Mouse (Mus musculus): ENCODE data around the gene Atp11a.

Gene Atp11a

DNA sequence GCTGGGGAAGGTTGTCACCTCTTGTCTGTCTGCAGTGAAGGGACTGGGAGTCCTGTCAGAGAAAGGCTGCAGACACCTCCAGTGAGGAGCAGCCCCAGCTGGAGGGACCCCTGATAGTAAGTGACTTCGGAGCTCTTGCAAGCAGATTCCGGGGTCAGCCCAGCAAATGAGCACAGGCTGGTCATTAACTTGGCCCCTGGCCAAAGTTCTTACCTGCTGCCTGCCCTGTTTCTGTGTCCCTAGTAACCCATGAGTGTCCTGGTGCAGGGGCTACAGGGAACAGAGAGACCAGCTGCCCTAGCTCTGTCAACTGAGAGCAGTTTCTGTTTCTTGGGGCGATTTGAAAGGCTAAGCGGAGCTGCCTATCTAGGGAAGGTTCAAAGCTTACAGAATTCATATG lies 17.1 kb downstream of the Atp11a start:
- DNase-seq: no peak

DNA sequence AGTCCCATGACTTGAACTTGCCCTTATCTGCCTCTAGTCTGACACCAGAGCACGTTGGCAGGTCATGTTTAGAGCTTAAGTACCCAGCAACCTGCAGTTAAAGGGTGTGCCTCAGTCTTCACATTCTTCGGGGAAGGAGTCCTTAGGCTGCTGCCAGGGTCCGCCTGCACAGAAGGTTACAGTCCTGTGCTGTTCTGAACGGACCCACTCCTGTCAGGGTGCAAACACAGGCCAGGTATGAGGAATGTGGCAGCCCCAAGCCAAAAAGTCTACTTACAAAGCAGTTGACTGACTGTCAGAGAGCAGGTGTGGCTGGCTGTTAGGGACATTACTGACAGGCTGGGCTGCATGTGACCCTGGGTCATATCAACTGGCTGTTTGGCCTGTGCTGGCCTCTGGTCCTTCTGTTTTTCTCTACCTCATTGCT lies 18.1 kb downstream of the Atp11a start:
- no peak for DNase-seq

DNA sequence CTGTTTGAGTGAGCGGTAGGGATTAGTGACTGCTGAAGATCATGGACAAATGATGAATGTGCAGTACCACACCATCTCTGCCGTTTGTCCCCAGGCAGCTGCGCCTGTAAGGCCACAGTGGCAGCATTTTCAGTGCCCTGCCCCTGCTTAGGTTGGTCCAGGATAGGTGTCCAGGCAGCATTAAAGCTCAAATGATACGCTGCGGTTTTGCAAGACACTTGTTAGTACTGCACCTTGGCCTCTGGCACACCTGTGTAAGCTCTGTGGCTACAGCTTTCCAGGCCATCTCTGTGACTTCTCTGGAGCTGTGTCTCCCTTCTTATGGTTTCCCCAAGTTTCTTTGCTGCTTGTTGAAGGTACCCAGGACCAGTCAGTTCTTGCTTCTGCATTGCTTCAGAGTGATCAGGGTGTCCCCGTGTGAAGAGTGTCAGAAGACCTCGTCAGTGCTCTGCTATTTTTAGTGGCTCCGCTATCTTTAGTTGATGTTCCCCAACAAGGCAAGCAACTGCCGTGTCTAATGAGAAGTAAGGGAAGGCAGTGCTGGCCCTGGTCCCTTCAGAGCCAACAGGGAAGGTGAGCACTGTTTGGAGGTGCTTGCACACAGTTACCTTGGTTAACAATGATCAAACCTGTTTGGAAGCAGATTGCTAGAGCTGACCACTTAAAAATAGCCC lies 18.6 kb downstream of the Atp11a start:
- no peak for DNase-seq

DNA sequence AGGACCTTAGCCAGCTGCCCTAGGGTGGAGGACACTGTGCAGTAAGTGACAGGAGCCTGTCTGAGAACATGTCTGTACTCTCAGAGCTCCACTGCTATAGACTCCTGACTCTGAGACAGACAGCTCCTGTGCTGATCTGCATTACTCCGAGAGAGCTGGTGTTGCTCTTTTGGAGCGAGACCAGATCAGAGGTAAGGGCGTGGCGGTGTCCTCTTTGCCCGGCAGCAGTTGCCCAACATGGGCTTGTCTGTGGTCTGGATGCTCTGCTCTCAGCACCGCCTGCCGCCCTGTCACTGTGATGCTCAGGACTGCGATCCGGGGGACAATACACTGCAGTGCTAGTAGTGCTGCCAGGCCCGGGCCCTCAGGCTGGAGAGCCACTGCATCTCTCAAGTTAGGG lies 19.4 kb downstream of the Atp11a start:
- no peak for DNase-seq

DNA sequence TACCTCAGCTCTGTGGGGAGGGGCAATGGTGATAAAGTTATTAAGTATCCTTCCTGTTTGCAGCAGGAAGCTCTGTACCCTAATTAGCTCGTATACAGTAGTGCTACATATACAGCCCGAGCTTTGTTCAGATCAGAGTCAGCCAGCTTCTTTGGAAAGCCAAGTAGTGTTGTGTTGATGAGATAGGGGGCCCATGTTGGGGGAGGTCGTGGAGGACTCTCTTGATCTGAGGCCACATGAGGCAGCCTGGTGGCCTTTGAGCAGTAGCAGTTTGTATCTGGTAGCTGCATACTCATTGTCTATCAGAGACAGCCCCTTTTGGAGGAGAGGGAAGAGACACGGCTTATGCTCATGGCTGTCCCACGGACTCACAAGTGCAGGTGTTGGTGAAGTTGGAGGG lies 20.4 kb downstream of the Atp11a start:
- no peak for DNase-seq

DNA sequence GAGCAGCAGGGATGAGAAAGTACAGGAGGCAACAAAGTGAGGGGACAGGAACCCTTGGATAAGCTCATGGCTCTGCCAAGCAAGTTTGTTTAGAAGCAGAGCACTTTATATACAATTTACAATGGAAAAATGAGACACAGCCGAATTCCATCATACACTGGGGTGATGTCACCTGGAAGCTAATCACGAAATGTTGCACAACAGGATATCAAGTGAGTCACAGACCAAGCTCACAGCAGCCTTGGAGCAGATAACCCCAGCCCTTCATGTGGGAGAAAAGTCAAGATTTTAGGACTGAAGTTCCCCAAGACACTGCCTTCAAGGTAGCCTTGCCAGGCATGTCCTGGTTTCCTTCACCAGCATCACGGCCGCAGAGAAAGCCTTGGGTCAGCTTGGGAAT lies 22.7 kb downstream of the Atp11a start:
- DNase-seq: no peak

DNA sequence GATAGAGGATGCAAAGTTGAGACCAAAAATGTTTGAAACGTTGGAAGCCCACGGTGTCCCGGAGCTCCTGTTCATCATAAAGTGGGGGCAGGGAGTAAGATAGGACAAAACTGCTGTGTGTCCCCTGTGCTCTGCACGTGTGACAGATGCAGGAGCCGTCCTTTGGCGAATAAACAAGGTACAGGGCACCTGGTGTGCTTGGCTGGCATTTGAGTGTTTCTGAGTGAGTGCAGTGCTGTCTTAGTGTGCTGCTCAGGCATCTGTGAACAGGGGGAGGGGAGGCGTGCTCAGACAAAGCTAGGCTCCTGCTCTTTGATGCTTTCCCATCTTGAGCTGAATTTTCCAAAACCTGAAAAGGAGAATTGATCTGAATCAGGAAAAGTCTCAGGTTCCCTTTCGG lies 28.7 kb downstream of the Atp11a start:
- DNase-seq: no peak

DNA sequence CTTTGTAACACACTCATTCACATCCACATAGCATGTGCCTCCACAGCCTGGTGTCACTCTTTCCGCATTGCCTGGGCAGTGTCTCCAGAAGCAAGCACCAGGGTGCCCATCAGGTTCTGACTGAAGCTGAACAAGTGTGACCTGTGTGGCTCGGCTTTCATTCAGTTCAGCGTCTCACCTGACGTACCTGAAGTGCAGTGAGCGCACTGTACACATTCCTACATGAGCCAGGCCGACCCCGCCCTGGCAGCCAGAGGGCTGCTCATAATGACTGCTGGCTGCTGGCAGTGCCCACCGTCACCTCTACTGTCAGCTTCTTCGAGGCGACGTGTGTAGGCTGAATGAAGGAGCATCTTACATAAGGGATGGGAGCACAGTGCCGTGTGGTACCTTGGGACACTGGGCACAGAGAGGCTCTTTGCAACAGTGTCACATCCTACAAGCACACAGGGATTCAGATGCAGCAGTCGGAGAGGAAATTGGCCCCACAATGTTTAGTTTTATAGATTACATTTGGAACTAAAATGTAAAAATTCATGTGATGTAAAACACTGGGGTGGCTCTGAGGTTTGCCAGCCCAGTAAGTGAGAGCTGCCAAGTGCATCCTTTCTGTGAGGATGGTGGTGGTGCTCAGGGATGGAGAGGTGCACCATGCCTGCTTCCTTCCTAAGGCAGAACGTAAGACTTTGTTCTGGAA lies 29.6 kb downstream of the Atp11a start:
- no peak for DNase-seq

DNA sequence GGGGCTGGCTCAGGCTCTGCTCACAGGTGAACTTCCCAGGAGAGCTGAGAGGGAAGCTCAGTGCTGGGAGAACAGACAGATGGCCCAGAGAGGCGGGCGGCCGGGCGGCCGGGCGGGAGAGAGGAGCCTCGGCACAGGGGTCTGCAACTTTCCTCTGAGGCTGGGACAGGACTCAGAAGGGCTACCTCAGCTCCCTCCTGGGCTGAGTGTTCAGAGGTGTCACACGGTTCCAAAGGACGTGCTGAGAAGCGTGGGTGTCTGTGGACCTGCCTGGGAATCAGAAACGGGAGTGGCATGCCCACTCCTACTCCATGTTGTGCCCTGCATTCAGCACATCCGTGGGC lies 30.1 kb downstream of the Atp11a start:
- no peak for DNase-seq

DNA sequence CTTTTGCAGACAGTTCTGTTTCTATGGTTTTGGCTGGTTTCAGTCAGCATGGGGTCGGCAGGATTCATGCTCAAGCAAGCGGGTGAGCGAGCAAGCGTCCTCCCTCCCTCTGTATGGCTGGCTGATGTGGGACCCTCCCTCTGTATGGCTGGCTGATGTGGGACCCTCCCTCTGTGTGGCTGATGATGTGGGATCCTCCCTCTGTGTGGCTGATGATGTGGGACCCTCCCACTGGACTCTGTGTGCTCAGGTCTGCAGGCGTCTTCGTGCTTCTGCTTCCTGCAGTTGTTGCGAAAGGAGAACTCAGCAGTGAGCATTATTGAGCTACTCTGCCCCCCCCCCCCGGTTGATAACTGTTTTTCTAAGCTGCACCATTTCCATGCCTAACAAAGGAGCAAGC lies 30.6 kb downstream of the Atp11a start:
- no peak for DNase-seq

DNA sequence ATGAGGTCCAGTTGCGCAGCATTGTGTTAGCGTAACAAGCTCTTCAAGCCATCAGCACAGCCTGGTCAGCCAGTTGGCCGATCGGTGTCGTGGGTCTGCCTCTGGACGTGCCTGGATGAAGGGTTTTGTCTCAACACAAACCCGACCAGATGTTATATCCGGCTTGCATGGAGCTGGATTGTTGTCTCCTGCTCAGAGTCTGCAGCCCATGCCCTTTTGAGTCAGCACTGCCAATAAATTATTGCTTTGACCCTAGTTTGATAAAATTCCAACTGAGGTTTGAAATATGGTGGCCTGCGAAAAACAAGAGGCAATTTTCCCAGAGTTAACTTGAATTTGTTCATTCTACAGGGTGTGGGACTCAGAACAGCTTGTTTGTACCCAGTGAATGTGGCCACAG lies 31.9 kb downstream of the Atp11a start:
- DNase-seq: no peak

DNA sequence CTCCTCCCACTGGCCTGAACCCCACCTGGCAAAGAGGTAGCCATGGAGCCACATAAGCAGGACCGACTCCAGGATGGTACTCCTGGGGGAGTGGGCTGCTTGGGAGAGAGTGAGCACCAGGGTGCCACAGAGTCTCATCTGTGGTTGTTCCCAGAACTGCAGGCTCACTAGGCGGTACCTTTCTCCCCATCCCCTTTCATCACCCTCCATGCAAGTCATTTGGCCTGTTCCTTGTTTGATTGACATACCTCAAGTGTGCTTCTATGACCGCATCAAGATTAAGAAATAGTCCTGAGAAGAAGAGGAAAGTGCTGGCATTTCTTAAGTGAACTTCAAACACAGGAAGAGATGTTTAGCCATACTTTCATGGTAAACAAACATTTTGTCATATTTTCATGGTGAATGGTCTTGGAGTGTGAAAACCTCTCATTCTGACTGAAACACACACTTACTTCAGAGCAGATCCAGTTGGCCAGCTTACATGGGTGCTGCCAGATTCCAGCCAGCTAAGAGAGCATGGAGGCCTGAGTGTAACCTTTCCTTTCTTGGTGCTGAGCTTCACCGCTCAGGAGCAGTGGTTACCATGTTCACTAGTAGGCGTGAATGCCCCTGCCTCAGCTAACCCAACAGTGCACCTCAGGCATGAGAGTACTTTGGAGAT lies 38.3 kb downstream of the Atp11a start:
- no peak for DNase-seq

DNA sequence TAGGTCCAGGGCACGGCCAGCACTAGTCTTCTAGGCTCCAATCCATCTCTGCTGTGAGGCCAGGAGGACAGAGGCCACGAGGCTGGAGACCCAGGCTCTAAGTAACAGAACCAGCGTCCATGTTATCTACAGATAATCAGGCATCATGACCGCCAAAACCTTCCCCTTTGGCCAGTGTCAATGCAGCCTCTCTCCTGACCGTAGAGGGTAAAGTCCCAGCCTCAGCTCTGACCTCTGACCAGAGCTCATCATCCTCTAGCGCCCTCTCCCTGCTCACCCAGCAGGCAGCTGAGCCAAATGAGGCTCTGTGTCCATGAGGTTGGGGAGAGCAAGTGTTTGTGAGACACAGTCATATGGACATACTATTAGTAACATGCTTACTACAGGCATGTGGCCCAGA lies 42.3 kb downstream of the Atp11a start:
- DNase-seq: no peak

DNA sequence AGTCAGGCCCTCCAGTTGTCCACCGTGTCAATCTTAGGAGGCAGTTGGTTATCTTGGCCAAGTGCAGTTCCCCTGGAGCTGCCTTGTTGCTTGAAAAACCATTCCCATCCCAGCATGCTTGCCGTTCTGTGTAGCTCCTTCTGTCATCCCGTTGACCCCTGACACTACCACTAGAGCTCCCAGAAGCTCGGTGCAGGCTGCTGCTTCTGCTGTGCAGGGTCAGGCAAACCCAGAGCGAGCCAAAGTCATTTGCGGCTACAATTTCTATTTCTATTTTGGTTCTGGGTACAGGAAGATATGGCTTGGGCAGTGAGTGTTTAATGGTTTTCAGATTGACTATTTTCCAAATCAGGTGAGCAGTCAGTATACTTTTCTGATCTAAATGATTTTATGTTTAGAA lies 43.0 kb downstream of the Atp11a start:
- no peak for DNase-seq

DNA sequence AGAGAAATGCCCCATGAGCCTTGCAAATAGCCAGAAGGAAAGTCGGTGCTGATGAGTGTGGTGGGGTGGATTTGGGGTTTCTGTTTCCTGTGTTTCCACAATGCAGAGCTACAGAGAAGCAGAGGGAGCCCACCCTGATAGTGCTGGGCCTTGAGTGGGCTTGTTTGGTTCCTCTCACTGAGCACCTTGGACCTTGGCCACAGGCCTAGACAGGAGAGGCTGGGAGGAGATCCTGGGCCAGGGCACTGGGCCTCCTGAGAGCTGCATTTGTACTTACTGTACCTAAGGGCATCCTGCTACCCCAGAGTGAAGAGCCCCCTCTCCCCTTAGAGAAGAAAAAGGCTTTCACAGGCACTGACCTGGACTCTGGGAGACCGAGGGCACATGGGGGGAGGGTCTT lies 43.4 kb downstream of the Atp11a start:
- DNase-seq: no peak

DNA sequence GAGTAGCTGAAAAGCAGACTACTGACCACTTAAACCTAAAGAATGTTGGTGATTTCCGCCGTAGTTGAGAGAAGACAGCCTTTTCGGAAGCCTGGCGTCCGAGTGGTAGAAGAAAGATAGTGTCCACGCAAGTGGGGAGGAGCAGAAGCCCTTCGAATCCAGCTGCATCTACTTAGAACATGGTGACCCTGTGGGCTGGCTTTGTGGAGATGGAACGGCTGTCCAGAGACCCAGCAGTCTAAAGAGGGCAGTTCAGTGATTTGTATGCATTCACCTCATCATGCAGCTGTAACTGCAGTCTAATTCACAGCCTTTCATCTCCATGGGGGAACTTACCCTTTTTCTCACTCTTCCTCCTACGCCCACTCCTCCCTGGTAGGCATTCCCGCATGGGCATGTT lies 44.8 kb downstream of the Atp11a start:
- DNase-seq: no peak

DNA sequence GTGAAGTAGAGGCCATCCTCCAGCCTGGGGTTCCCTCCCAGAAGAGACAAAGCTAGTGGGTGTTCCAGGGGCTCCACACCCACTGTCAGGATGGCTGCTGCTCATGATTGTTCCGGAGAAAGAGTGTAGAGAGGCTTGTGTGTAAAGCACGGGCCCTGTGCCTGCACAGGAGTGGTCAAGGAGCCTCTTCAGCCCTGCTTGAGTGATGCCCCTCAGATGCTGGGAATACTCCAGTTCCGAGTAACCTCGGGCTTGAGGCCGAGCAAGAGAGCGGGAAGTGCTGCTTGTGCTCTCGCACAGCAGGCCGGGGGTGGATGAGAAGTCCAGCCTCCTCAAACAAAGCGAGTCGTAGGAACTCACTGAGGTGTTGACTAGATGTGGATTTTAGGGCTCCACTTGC lies 46.3 kb downstream of the Atp11a start:
- DNase-seq: no peak

DNA sequence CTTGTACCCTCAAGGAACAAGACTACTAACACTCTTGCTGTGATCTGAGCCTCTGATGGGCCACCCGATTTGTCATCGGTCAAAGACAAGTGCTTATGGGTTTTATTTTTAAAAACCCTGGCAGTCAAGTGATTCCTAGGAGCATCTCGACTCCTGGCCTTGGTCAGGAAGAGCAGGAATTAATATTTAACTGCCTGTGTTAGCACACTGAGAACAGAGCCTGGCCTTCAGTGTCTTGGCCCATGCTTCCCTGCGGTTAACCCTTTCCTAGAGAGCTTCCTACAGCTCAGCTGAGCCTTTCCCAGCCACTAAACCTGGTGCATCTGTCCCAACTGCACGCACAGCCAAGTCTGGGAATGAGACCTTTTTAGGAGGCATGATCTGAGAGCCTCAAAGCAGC lies 48.1 kb downstream of the Atp11a start:
- DNase-seq: no peak

DNA sequence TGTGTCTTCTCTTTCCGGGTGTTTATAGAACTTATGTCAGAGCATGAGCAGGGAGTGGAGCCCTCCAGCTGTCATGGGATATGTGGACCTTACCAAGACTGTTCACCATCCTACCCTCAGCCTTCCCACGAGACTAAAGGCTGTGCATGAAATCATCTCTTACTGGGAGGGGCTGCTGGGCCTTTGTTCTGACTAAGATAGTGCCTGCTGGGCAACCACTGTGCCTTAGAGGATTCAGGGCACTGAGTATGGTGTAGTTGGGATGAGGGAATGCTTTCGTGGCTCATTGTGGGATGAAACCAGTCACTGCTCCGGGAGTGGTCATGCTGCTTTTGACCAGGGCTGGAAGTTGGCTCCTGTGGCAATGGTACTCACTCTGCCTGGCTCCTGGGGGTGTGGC lies 48.8 kb downstream of the Atp11a start:
- no peak for DNase-seq

DNA sequence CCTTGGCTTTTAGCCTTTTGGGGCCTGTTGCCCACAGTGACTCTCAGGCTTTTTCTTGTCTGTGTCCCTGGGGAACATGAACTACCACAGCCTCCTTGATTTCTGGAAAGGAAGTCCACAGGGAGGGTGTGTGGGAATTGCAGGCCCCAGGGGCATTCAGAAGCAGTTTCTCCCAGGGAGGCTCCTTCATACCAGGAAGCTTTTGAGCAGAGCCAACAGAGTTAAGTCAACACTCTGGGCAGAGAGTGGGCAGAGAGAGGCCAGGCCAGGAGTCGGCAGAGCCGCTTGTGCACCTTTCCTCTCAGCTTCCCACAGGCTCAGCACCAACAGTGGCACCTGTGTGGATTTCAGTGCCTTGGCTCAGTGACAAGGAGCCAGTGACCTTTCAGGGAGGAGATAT lies 51.2 kb downstream of the Atp11a start:
- DNase-seq: no peak

DNA sequence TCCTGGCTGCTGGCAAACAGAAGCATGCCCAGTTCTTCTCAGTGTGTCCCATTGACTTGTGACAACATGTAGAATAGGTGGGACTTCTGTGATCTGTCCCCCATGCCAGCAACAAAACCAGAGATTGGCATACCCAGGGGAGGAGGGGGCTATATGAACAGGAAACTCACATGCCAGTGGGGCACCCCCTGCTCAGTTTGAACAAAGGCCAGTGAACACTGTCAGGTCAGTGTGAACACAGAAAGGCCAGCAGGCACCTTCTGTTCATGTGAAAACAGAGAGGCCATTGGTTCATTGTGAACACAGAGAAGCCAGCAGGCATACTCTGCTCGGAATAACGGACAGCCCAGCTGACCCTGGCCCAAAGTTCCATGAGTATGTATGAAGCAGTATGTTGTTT lies 52.7 kb downstream of the Atp11a start:
- DNase-seq: no peak

DNA sequence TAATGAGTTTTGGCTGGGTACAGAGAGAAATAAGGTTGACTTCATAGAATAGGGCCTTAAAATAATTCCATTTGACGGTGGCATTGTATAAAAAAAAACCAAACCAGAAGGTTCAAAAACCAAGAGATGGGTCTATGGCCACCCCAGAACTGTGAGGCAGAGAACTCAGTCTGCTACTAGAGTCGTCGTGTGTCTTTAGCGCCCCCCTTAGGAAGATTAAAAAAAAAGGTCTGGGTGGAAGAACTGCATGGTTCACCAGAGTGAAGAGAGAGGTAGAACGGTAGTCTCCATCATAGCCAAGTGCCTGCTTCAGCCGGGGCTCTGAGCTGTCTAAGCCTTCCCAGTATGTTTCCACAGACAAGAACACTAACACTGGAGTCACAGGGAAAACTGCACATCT lies 54.4 kb downstream of the Atp11a start:
- no peak for DNase-seq

DNA sequence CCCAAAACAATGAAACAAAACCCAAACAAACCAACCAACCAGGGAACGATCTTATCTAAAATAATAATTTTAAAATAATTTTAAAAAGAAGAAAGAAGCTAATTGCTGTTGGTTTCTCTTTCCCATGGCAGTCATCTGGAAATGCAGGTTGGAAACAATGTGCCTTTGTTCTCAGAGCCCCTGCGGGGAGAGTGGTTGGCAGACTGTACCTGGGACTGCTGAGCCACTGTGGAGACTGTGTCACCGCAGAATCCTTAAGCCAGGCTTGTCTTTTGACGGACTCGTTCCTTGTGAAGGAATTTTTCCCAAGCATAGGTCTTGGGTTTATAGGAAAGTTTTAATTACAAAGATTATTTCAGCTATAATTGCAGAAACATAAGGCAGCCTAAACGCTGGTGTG lies 59.6 kb downstream of the Atp11a start:
- no peak for DNase-seq

DNA sequence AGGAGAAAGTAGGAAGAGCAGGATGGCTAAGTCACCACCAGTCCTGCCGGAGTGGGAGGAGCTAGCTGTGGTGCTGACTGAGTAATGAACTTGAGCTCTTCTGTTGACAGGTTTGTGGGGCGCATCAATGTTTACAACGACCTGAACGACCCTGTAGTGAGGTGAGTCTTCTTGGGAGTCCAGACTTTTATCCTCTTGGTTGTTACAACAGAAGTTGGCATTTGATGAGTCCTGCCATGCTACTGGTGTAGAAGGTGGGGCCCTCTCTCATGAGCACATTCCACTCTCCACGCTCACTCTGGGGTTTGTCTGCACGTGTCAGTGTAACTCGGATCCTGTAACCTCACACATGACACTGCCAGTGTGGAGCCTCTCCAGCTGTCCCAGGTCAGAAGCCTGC lies 66.1 kb downstream of the Atp11a start:
- no peak for DNase-seq

DNA sequence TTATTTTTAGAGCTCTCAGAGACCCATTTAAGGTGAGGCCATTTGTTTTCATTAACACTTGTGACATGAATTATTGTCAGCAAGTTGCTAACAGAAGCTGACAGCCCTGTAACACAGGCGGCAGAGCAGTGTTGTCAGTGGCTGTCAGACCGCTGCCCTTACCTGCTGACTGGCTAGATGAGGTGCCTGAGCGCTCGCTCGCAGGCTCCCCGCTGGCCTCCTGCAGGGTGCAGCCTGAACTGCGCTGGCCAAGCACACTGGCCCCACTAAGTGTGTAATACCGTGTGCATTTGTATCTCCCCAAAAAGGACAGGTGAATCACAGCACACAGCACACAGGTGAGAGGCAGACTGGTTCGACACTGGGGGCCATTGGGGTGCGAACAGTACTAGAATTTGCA lies 67.7 kb downstream of the Atp11a start:
- no peak for DNase-seq

Measured in retina, postnatal 1 day (tissue).